Mouse (Mus musculus): ENCODE data around the gene Grin2c.

DNA sequence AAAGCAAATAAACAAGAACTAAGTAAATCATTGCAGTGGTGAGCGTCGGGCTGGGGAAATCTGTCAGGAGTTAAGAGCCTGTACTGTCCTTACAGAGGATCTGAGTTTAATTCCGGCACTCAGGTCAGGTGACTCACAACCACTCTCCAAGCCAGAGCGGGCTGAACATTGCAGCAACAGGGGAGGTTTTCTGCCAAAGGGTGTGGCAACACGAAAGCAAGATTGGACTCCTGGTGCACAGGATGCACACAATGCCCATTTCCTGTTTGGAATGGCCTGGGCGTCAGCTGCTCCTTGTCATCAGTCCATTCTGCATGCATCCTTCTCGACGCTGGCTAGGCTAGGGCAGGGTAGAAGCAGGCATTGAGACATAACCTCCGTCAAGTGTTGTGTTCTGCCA lies 47.8 kb downstream of the Grin2c start:
- TF ChIP-seq USF2 (IDR thresholded peaks at IDR 0.05; ENCODE audit: borderline replicate concordance in 1 of 2, insufficient read depth in 1 of 2, low read depth in 1 of 2, low read length in 2 of 2) (no peak), USF1 (IDR thresholded peaks at IDR 0.05; ENCODE audit: low read depth, low read length) (no peak), POLR2A (IDR thresholded peaks at IDR 0.05; ENCODE audit: control insufficient read depth in 1 of 2, insufficient read depth in 1 of 2, low read depth in 1 of 2, low read length in 2 of 2, poor library complexity in 1 of 2) (no peak), CHD1 (IDR thresholded peaks at IDR 0.05; ENCODE audit: low read depth, low read length) (no peak), CTCF (IDR thresholded peaks at IDR 0.05 in 2 of 3, conservative IDR thresholded peaks at IDR 0.05 in 1 of 3; ENCODE audit: control insufficient read depth in 1 of 3, insufficient read depth in 1 of 3, low read depth in 2 of 3, low read length in 3 of 3, poor library complexity in 1 of 3, severe bottlenecking in 1 of 3) (no peak), ZC3H11A (IDR thresholded peaks at IDR 0.05; ENCODE audit: low read depth, low read length) (no peak), KAT2A (conservative IDR thresholded peaks at IDR 0.05; ENCODE audit: low read depth, low read length) (no peak), ELF1 (IDR thresholded peaks at IDR 0.05; ENCODE audit: low read depth, low read length) (no peak), MAX (IDR thresholded peaks at IDR 0.05; ENCODE audit: low read length) (no peak), TCF12 (IDR thresholded peaks at IDR 0.05; ENCODE audit: low read depth, low read length) (no peak)

All from MEL (cell line).